Mouse (Mus musculus) c-Kit-positive CD71-positive TER-119-positive erythroid progenitor cells, embryonic 14.5 days (primary cell): Measurements from ENCODE around the gene Myo16.

Experiments
- DNase-seq: peaks from one replicate; pipeline ENCODE4 v3.0.0-alpha.2; 2013; ENCODE audit warnings: low spot score

The Myo16 gene

DNA sequence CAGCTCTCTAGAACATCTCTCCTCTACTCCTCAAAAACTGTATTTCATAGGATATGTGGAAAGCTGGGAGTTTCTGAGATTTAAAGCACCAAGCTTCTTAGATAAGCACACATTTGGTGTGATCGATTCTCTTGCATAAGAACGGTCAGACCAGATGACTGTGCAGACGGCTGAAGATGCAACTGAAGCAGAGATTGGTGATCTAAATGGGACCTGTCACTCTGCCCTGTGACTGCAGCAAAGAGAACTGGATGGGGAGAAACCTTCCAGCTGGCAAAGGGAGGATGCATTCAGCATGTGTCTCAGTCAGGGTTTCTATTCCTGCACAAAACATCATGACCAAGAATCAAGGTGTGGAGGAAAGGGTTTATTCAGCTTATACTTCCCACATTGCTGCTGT is 318.7 kb downstream of the Myo16 start:
- no peak for DNase-seq

DNA sequence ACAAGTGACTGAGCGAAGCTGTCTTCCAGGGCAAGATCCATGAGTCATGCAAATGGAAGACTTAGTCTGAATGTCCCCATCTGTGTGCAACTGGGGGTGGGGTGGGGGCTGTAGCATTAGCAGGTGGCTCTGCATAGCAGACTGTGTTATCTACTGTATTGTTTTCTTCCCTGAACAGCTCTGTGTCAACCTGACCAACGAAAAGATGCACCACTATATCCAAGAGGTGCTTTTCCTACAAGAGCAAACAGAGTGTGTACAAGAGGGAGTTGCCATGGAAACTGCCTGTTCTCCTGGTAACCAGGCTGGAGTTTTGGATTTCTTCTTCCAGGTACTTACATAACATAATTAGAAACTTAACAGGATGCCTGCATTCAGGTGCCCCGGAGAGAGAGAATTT is 320.7 kb downstream of the Myo16 start:
- no peak for DNase-seq

DNA sequence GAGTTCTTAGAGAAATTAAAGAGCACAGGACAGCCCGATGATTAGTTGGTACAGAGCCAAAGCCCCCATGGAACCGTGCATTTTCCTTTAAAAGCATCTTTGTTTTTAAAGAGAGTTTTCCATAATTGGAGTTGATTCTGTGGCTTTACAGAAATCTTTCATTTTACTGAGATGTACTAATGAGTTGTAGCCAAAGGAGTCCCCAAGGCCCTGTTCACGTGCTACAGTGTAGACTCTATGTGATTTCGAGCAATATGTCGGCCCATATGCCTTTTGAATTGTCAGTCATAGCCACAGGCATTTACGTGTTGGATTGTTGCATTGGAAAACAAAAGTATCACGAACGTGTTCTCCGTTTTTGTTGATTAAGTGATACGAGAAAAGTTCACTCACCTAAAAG is 325.3 kb downstream of the Myo16 start:
- no peak for DNase-seq

DNA sequence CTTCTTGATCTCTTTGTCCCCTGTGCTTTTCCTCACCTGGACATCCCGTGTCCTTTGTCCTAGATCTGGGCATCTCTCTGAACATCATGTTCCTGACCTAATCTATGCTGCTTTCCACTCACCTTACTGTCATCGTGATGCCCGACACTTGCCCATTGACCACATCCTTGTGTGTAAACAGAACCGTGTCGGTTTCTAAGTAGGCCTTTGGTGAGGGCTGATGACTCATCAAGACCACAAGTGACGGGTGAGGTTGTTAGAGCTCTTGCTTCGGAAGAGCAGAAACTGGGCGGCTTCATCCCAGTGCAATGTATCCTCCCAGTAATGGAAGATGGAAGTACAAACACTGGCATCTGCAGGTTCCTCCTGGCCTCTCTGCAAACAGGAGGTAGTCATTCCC is 327.1 kb downstream of the Myo16 start:
- no peak for DNase-seq

DNA sequence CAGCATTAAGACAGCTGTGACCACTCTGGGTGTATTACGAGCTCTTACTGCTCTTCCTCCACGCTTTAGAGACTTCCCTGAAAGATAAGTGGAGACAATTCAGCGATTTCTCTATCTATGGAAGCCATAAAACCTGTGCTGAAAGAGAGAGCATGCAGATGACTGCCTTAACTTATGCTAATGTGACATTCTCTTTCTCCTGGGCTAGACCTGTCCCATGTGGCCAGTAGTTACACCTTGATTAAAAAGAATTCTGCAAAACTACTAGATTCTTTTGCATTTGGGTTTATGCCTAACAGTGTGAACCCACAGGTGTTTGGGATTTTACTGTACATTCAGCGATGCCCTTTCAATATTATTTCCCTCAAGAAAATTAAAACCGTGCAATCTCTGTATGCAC is 328.4 kb downstream of the Myo16 start:
- DNase-seq, result no peak

DNA sequence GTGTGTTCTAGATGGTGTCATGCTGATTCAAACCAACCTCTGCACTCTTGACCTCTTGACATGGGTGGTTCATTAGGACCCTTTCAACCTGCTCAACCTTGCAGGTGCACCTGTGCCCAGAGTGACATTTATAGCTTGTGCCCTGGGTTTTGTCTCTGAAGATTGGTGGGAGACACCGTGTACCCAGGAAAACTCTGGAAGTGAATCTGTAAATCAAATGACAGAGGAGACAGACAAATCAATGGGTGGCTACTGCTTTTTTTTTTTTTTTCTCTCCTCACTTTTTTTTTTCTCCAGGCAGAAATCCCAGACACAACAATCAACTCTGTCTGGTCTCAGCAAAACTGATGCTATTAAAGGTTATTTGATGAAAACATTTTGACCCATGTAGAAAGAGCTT is 329.2 kb downstream of the Myo16 start:
- DNase-seq, result no peak

DNA sequence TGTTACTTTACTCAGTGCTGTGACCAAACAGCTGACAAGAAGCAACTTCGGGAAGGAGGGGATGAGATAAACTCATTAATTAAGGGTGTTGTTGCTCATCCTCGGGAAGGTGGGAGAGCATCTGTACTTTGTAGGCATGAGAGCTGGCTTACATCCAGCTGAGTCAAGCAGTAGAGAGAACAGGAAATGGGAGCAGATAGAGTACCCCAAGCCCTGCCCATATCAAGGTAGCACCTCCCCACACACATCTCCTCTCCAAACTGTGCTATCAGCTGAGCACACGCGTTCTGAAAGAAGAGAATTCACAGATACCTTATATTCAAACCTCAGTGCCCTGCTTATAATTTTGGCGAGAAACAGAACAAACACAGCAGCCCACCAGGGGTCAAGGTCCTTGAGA is 330.1 kb downstream of the Myo16 start:
- DNase-seq, result no peak

DNA sequence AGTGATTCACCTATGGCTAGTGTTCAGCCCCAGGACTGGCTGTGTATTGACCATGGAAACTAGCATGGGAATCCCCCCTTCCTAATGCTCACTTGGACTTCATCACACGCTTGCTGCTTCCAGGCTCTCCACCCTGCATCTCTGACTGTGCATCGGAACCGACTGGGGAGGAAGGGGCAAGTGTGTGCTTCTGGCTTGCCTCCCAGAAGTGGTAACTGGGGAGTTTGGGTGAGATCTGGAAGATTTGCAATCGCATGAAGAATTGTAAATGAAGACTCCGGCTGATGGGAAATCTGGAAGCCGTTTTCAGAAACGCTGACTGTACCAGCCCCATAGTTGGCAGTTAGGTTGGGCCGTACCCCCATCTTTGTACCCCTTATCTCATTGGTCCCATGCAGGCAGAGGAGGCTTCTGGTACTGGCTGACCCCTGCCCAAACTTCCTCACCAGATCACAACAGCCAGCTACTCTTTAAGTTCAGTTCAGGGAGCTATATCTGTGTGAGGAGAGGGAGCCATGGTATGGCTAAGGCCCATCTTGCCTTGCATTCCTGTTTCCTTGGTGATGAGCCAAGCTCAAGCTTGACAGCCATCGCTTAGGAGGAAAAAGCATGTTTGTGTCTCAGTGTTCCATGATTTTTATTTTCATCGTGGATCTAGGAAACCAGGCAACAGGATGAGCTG is 336.2 kb downstream of the Myo16 start:
- DNase-seq, result no peak

DNA sequence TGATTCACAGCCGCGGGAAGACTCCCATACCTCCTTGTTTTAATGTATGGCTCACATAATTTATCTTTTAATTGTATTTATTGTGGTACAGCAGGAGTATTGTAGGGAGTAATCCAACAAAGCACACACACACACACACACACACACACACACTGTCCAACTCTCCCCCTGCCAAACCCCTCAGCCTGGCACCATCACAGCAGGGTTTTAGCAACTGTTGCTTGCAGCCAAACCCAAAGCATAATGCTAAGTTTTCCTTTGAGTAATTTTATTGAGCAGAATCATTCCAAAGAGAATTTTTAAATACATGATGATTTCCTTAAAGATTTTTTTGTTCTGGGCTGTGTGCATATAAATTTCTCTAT is 336.7 kb downstream of the Myo16 start:
- no peak for DNase-seq

DNA sequence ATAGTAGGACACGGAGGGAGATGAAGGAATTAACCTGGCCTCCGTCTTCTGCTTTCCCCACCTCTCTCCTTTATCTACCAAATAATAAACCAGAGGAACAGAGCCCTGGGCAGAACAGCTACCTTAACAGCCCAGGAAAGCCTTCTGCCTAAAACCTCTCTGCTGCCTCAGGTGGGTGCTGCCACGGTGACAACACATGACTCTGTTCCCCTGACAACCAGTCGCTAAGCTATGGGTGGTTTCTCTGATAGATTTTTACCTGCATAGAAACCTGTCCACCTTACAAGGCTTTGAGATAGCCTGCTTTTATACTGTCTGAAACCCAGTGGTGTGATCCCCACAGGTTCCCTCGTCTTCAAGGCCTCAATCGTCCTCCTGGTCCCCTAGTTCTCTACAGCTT is 337.2 kb downstream of the Myo16 start:
- no peak for DNase-seq

DNA sequence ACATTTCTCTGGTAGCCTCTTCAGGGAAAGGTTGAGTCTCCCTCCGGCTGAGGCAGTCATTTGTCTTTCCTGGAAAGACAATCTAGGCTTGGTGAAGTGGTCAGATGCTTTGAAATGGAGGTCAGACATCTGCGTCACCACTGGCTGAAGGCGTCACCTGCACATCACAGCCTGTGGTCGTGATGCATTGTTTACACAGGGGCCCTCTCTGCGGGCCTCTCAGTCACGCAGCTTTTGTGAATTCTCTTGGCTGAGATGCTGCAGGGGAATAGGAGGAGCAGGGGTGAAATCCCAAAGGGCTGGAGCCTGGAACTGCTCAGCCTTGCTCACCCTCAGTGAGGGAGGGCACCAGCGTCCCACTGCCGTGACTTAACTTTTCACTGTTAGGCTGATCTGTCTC is 346.1 kb downstream of the Myo16 start:
- no peak for DNase-seq

DNA sequence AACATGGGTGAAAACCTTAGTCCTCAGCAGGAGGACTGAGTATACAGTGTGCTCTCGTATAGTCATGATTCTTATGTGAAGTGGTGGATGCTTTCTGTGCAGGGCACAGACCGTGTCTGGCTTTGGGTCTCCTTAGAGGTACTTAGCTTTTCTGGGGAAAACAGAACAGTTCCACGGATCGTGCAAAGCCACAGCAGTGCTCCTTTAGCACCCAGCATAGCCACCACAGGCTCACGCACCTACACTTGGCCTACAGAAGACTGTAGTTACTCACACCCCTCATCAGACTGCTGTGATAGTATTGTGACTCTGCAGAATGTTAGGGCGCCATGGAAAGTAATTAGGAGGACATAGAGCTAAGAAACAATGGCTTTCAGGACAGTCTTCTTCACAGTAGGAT is 346.8 kb downstream of the Myo16 start:
- no peak for DNase-seq

DNA sequence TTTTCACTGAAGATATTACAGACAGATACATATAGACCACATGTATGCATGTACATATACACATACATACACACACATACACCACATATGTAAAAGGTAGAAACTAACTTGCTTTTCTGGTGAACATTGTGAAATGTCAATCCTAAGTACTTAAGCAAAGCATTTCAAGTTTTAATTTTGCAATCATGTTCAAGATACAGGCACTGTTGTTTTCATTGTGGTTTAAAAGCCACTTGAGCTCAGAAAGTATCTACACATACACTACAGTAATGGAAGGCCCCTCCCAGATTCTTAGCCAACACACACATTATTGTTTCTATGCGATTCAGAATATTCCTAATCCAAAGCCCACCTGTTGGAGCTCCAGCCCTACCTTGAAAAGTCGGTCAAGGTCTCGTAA is 348.0 kb downstream of the Myo16 start:
- no peak for DNase-seq

DNA sequence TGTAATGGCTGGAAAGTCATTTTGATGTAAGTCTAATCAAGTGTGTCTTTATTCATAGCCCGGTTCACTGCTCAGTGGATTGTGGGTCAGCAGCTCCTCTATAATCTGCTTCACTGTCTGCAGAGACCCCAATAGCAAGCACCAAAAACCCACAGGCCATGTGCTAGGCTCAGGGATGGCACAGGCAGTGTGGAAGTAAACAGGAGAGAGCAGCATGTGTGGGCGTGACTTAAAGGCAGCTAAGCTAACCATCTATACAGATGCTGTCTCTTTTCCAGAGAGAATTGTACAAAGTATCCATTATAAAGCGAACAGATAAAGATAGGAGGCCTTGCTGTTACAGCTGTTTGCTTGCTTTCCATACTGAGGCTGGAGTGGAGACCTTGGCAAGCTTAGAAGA is 358.4 kb downstream of the Myo16 start:
- DNase-seq, result no peak

DNA sequence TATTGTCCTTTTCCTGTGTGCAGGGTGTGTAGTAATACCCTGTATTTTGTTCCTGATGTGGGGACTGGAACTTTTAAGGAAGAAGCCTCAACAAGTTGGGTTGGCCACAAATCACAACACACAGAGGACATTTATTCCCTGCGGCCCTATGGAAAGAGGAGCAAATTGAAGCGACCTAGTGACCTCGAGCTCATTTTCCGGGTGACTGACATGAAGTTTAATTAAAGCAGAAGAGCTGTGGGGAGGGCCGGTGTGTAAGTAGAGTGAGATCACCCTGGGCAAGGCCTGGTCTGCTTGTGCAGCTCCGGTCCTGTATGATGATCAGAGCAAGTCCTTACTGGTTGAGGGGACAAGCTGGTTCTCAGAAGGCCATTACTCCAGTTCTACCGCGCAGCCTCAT is 363.7 kb downstream of the Myo16 start:
- DNase-seq, result no peak

DNA sequence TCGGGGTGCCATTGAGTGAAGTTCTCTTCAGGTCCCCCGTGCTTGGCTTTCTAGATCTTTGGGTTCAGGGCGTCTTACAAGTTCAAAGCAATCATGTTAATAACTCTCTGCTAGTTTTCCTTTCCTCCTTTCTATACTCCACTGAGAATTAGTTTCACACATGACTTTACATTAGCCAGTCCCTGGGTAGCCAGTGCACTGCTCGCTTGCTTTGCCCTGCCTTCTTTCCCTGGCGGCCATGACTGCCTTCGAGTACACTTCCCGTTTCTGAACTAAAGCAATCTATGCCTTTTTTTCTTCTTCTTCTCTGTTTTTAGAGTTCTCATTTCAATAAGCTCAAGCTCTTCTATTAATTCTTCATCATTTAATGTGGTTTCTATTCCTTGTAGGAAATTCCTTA is 365.6 kb downstream of the Myo16 start:
- no peak for DNase-seq

DNA sequence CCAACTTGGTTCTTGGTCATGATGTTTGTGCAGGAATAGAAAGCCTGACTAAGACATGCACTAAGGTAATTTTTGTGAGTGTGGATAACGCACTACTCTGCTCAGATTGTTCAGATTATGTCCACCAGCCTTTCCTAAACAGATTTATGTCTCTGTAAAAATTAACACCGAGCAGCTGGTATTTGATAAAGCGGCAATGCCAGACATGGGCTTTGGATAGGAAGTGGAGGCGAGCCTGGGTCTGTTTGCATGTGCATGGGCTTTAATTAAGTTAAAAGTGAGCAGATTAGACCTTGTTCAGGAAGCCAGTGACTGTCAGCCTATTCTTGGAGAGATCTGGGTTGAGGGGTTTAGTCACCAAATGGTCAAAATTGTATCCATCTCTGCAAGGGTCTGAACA is 367.8 kb downstream of the Myo16 start:
- DNase-seq, result no peak

DNA sequence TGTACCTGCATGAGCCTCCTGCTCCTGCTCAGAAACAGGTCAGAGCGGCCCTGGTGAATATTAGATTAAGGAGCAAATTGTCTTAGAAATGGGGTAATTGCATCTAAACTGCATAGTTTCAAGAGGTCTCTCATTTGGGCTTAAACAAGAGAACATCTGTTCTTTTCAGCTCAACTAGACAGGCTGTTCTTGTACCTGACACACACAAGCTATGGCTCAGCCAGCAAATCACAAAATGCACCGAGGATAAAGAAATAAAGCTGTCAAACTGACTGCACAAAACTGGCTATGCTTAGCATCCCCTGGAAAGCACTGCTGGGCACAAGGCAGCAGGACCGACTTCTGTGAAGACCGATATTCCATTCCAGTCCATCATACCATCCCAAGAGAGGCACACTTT is 372.0 kb downstream of the Myo16 start:
- DNase-seq, result no peak

DNA sequence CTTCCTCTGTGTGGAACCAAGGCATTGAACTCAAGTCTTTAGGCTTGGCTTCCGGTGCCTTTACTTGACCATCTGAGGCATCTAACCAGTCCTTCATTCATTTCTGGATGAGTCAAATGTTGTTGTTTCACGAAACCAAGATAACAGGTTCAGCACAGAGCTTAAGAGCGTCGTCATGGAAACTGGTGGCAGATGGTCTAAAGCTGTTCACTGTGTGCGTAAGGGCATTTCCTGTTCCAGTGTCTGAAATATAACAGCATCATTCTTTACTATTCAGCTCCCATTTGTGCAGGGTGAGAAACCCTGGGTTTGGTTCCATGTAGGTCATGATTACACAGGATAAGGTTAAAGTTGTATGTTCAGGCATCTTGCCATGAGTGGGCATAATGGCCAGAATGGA is 372.9 kb downstream of the Myo16 start:
- no peak for DNase-seq

DNA sequence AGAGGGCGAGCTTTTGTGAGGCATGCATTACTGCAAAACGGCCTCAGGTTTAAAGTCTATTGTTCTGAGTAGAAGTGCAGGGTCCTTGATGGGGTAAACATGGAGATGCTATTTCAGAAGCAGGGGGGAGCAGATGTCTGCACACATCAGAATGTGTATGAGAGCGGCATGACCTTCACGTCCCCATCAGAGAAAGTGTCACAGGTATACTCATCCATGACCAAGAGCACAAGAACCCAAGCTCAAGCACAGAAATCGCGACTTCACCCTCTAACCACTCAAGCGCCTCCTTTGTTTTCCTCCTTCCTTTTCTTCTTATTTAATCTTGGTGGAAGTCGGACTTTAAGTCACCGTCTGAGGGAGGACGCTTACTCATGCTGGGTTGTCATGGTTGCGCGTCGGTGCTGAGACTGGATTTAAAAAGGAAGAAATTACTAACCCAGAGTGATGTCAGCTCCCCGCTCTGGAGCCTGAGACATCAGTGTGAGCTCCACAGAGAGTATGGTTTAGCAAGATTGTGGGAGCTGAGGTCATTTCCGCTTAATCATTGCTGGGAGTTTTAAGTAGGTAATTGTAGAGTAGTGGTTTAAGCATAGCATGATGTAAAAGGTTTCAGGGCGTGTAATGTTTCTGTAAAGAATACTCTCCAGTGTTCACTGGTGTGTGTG is 381.0 kb downstream of the Myo16 start:
- no peak for DNase-seq

DNA sequence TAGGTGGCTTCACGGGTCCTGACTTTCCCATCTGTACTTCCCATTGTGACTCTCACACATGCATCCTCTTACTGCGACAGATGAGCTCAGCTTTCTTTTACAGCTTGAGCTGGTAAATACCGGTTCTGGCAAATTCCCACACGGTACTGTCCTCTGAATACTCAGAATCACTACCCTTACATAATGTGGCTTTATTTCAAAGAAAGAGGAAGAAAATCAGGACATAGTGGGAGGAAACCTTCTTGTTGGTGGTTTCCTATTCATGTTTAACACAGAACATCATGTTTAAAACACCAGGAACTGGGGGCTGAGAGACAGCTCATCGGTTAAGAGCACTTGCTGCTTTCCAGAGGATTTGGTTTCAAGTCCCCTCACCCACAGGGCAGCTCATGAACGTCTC is 384.6 kb downstream of the Myo16 start:
- DNase-seq, result no peak

DNA sequence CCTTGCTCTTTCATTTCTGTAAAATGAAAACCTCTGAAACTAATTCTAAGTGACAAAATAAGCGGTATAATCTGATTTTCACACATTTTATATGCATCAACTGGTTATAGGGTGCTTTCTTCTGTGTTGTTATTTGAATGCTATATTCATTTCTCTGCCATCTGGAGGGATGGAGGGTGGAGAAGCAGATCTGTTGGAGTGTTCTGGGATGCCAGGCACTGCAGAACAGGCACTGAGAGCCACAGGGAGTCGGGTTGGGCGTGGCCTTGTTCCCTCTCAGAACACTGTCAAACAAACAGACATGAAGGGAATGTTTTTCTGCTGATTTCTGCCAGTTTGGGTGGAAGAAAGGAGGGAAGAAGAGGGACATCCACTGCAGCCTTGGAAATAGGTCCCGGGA is 386.0 kb downstream of the Myo16 start:
- no peak for DNase-seq

DNA sequence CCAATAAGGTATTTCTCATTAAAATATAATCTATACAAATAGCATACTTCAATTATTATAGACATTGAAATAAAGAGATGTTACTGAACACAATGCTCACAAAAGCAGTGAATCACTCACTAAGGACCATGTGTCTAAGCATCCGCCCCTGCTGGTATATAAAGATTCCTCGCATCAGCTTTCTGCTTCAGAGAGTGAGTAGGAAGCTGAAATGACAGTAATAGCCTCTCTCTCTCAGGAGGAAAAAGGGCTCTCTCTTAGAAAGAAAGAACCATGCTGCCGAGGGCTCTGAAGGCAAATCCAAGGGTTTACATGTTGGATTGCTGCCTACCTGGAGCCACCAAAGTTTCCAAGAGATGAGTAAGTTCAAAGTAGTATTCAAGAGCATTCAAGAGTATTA is 392.2 kb downstream of the Myo16 start:
- no peak for DNase-seq

DNA sequence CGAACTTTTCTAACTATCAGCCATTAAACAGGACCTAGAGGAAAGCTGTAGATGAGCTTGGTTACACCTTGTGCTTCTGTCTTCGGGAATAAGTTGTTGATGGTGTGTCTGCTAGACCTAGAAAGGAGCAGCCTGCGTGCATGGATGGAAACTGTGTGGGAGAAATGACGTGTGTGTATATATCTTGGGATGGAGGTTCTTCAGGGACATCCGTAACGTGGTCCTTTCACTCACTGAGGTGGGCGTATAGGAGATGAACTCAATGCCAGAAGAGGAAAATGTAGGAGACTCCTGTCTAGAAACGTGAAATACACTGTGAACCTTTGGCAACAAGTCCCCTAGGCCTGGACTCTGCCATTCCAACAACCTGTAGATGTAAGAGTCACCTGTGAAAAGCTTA is 392.8 kb downstream of the Myo16 start:
- DNase-seq, result no peak
